Mouse (Mus musculus) adipocyte (in vitro differentiated cells): ENCODE results near the gene Adcy6.
A peak's percentile ranks its signal among the peaks of the same experiment; 100 is the strongest.
"Not testable (repeated sequence)": the region's sequence is repeated elsewhere in the genome, so short reads cannot be mapped to it uniquely, and the experiment has no call there.

Experiments used
- DNase-seq: peaks from one replicate; pipeline ENCODE4 v3.0.0-alpha.2; 2016; ENCODE audit warnings: low spot score

Adcy6 gene

DNA sequence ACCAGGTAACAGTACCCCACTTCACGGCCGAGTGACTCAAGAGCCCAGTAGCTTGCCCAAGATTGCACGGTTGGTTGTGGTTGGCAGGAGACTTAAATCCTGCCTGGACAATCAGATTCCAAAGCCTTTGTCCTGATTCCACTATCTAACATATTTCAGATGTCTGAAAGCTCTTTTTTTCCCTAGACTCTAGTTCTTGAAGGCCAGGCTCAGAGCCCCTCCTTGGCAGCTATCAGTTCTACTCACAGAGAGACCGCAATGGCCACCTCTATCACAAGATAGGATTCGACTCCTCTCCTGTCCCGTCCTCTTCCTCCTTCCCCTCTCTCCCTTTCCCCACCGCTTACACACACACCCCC, 8.1 kb downstream of the Adcy6 start:
- no peak for DNase-seq

DNA sequence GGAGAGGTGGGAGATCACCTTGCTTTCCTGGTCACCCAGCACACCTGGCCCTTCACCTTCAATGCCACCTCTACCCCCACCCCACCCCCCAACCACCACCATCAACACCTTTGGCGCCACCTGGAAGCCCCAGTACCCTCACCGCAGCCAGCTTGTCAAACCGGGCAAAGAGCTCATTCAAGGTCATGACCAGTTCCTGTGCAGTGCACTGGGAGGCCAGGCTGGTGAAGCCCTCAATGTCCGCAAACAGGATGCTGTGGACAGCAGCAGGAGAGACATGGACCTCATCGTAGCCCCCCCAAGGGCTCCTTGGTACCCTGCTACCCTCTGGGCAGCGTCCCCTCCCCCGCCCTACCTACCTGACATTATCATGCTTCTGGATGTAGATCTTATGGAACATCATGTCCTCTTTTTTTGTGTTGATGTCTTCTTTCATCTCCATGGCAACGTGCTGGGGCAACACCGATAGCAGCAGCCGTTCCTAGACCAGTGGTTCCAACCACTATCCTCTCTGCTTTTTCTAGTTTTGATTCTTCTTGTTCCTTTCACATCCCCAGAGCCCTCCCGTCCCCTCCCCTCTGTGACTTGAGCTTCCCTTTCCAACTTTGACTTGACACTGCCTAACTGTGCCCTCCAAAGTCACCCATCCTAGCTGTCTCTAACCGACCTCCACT, 9.7 kb downstream of the Adcy6 start:
- no peak for DNase-seq

DNA sequence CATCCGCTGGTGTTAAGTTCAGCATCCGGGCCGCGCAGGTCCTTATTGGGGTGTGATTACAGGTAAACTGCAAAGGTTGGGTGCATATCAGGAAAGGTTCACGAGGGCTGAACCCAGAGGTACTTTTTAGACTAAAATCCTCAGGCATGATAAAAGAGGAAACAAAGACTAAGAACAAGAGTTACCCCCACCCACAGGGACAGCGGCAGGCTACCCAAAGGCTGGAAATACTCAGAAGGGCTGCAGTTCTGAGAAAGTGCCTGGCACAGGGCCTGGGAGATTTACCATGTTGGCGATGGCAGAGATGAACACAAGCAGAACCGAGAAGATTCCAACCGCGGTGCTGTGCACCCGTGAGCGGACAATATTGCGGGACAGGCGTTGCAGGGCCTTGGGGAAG, 13.3 kb downstream of the Adcy6 start:
- no peak for DNase-seq

DNA sequence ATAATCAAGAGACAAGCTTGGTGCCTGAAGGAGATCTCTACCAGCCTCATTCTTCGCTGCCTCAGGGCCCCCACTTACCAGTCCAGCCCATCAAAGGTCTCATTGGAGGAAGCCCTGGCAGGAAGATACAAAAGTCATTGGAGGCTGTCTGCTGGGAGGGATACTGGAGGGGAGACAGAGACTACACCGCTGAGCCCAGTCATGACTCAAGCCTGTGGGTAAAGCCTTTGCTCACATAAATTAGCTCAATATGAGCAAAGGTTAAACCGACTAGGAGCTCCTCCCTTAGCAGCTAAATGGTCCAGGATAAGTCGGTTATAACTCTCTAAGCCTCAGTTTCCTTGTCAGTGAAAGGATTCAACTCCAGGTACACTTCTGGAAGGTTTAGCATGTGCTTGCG, 14.8 kb downstream of the Adcy6 start:
- peak; percentile 38 for DNase-seq

DNA sequence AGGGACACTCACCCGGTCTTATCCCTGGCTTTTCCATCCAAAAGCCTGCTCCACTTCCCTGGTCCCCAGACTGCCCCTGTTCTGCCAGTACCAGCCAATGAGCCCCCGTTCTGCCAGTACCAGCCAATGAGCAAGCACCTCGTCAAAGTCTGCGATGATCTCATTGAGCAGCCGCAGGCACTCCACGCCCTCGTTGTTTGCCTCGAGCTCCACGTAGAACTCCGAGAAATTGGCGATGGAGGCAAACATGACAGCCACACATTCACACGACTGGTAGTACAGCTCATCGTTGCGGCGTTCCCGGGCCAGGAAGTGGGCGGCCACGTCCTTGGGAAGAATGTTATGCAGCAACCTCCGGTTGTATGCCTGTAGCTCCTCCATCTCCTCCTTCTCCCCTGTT, 15.7 kb downstream of the Adcy6 start:
- no peak for DNase-seq

DNA sequence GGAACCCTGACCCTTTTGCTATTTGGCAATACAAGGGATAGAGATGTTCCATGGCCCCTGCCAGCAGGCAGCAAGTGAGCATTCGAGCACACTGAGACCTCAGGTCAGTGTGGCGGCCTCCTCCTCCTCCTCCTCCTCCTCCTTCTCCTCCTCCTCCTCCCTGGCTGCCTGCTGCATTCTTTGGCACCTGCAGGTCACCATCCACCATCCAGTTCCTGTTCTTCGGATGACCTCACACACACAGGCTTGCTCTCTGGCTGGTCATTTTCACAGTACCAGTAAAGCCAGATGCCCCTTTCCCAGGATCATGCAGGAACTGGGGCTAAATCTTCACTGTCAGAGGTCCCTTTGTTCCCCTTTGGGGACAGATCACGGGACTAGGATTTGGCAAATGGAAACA, 18.5 kb downstream of the Adcy6 start:
- no peak for DNase-seq

DNA sequence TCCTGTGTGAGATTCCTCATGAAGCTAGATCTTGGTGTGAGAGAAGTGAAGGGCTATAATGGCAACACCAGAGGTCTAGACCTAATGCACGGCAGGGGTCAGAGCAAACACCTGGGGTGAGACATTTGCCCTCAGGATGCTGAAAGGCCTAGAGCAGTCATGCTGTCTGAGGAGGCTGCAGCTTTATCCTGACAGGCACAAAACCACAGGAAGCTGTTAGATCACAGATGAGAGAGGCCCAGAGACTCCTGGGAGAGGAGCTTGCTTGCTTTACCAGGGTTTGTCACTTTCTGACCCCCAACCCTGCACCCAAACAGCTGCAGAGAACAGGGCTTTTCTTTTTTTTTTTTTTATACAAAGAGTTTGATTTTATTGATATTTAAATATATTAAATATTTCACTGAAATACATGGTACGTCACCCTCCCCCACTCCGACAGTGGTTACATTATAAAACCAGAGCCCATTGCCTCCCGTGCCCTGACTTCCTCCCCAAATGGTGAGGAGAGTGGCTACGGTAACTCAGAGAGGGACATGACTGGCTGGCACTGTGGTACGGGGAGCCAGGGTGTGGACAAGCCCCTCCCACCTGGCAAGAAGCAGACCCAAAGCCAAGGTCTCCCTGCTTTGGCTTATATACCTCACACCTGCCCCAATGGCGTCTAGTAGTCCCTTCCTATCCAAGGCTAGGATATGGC, 20.1 kb downstream of the Adcy6 start:
- DNase-seq, result no peak

DNA sequence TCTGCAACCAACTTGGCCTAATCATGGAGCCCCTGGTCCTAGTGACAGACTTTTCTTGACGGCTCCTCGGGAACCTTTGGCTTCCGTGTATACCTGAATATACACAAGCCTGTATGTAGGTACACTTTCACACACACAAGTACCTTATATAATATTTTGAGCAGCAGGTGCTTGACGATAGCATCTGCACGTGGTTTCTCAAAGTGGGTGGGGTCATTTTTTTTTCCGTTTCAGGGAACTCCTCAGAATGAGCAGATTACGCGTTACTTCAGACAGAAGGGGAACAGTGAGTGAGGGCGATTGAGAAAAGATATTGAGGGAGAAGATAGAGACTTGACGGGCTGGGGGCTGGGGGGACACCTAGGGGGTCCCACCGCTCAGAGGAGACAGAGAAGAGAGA, 22.1 kb downstream of the Adcy6 start:
- DNase-seq, result no peak

DNA sequence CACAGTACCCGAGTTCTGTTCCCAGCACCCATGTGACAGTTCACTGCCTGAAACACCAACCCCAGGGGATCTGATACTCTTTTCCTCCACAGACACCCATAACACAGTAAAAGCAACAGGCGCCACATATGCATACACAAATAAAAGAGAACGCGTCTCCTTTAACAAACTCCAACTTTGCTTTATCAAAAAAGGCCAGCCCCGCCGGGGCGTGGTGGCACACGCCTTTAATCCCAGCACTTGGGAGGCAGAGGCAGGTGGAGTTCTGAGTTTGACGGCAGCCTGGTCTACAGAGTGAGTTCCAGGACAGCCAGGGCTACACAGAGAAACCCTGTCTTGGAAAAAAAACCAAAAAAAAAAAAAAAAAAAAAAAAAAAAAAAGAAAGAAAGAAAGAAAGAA, 23.7 kb downstream of the Adcy6 start:
- not testable (repeated sequence) for DNase-seq

DNA sequence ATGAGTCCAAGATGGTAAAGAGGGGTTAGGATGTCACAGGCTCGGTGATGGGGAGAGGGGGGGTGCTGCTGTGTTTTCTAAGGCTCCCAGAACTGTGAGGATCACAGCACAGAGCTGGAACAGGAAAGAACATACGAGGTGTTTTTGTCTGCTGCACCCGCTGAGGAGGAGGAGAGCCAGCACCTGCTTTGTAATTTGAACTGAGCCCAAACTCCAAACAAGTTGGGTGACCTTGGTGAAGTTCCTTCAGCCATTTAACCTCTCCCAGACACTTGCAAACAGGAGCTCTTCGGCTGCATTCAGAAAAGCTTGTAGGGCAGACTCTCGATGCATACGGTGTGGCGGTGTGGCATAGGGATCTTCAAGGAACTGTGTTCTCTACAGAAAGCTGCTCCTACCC, 24.5 kb downstream of the Adcy6 start:
- no peak for DNase-seq

DNA sequence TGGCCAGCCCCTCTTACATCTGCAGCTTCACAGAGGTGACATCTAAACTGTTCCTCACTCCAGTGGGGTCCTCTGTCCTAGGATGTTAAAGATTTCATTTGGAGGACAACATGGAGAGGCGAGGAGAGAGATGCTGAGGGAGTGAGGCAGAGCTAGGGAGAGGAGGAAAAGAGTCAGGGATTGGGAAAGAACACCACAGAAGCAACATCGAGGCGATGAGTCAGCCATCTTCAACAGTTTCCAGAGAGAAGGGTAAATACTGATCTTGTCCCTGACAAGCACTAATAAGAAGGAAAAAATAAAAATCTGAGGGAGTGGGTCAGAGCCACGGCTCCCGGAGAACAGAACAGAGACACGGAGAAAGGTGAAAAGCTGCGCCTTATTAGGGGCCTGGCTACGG, 26.9 kb downstream of the Adcy6 start:
- DNase-seq, result peak; percentile 38

DNA sequence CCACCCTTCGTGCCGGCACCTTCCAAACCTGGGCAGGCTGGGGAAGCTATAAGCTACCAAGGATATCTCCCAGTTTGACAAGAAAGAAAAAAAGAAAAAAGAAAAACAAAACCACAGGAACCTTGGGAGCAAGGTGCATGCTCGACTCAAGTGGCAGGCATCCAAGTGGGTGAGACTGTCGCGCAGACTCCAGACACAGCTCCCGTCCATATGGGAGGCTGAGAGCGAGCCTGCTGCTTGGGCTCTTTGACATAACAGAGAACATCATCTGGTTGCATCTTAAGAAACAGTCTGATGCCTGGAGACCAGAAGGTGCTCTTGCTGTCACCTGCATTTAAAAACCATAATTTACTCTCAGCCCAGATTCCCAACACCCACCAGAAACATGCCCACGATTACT, 27.5 kb downstream of the Adcy6 start:
- DNase-seq, result no peak

DNA sequence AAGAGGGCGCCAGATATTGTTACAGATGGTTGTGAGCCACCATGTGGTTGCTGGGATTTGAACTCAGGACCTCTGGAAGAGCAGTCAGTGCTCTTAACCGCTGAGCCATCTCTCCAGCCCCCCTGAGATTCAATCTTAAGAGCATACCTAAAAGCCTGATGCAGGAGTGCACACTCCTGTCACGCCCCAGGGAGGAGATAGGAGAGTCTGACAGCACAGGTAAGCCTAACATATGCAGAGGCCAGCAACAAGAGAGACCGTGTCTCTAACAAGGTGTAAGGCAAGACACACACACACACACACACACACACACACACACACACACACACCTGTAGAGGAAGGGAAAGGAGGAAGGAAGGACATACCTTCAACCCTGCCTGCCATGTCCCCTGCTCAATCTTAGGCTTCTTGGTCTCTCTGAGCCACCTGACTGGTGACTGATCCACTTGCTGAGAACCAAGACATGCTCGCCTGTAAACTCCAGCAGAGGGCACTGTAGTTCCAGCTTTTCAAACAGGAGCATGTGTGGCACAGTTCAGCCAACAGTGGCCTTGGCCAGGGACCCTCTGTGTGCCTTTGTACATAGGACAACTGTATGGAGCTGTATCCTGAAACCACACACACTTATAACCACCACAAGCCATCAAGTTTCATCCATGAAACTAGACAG, 29.9 kb downstream of the Adcy6 start:
- peak; percentile 94 for DNase-seq

DNA sequence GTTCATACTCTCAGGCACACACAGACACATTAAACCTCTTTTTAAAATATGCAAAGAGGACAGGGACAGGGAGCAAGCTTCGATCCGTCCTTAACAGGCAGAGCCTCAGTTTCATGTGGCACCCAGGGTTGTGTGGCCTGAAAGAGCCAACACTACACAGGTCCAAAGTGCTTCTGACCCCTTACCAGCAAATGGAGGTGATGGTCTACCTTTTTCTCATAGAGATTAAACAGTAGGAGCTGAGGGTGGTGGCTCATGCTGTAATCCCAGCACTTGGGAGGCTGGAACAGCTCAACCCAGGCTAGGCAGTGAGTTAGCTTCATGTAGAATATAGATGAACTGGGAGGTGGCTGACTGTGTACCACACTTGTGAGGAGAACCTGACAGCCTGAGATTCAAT, 30.6 kb downstream of the Adcy6 start:
- no peak for DNase-seq

DNA sequence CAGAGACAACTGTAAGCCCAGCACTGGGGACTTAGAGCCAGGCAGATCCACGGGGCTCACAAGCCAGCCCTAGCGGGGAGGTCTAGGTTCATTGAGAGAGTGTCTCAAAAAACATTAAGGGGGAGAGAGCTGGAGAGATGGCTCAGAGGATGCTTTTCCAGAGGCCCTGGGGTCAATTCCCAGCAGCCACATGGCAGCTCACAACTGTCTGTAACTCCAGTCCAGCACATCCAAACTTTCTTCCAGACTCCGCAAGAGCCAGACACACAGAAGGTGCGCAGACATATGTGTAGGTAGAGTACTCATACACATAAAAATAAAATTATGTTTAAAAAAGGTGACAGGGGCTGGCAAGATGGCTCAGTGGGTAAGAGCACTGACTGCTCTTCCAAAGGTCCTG, 36.6 kb downstream of the Adcy6 start:
- no peak for DNase-seq

DNA sequence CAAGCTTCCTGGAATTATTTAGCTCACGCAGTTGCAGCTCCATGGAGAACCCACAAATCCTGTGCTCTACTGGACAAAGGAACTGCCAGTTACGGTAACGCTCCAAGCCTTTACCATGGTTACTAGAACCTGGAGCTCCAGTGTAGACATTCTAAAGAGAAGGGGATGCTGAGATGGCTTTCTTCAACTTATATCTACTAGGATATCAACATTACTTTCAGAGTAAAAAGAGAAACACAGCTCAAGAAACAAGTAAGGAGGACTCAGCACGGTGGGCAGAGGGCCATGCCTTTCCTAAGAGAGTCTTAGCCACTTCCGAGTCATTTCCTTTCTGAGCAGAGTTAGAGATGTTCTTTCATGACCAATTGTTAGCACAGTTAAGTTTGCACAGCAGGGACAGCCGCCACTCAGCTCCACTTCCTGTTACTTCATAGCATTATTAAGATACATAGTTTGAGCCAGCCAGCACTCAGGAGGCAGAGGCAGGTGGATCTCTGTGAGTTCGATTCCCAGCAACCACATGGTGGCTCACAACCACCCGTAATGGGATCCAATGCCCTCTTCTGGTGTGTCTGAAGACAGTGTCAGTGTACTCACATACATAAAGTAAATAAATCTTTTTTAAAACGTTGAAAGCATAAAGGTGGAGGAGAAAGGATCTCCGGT, 38.9 kb downstream of the Adcy6 start, which contains the start of the genes Ccnt1 and 4930415O20Rik:
Ccnt1 (minus strand) TSS at position 51 of the 666 bp plus-strand sequence.
4930415O20Rik (plus strand) TSS at position 132 of the 666 bp plus-strand sequence.
- no peak for DNase-seq

DNA sequence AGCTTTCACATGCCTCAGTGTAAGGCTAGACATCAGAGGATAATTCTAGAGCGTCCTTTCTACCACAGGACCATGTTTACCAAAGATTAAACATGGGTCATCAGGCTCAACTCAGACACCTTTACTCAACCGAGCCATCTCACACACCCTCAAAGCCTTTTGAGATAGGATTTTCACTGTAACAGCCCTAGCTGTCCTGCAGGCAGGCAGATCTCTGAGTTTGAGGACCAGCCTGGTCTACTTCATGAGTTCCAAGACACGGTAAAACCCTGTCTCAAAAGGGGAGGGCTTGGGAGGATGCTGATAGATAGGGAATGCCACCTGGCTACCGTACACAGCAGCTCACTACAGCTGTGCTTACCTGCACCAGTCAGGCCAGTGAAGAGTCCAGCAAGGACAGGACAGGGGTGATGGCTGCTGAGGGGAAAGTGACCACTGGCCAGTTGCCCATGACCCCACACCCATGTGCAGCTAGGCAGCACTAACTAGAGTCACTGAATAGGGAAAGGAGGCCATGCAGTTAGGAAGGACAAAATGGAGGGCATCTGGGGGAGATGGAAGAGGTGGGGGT, 40.0 kb downstream of the Adcy6 start:
- no peak for DNase-seq

DNA sequence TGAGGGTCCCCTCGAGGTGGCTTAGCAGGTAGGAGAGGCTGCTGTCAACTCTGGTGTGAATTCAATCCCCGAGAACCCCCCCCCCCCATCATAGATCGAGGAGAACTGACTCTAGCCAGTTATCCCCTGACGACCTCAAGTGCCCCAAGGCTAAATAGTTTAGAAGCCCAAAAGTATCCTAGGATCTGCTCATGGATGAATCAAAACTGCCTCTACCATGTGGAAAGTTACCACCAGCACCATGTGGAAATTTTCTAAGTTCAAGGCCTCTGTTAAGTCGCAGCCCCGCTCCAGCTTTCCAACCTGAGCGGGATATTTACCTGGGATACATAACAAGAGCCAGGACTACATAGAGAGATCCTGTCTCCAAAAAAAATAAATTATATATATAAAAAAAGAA, 40.7 kb downstream of the Adcy6 start:
- no peak for DNase-seq

DNA sequence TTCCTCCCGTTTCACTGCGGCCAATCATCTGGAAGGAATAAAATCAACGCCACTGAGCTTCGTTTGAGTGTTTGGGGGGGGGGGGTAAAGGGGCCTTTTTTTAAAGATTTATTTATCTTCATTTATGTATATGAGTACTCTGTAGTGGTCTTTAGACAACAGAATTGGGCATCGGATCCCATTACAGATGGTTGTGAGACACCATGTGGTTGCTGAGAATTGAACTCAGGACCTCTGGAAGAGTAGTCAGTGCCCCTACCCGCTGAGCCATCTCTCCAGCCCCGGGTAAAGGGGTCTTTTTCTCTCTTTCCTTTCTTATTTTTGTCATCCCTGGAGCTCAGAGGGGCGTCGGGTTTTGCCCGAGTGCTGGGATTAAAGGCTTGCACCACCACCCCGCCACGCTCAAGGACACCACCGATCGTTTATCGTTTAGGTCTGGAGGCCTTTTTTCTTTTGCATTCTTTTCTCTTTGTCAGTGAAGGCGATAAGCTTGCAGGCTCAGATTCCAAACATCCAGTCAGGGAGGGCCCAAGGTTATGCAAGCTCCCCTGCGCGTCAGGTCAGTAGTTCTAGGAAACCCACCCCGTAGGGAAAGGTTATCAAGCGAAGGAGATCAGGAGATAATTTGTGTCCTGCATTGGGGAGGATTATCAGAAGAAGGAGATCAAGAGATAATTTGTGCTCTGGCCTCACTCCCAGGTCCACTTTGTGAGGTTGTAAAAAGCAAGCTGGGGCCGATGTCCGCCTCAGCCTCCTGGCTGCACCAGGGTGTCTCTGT, 41.4 kb downstream of the Adcy6 start:
- DNase-seq, result peak; percentile 43

DNA sequence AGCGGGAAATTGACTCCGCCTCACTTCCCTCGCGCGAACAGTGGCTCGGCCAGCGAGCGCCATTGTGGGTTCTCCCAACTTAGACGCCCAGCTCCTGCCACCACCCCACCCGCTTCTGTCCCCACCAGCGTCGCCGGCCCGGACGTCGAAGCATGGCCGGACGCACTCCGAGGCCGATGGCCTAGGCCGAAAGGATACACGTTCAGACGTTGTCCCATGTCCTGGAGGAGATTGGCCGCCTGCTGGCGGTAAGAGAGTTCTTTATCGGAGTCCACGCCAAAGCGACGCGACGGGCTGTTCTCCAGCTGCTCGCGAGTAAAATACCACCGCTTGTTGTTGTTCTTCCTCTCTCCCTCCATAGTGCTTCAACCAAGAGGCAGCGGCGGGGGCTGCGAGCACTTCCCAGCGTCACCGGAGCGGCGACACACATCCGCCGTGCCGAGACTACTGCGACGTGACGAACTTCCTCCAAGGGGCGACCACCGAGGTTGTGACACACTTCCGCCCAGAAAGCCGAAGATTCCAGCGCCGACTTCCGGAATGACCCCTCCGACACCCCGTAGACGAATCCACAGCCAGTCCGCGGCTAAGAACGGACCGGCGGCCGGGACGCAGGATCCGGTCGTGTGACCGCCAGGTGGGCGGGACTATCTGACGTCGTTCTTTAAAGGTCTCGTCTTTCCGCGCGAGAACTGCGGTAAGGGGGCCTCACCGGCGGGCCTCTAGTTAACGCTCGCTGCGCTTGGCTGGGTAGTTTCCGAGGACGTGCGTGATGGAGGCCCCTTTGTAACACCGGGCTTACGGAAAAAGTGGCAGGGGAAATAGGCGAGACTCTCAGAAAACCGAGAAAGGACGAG, 42.4 kb downstream of the Adcy6 start:
- peak; percentile 100 for DNase-seq

DNA sequence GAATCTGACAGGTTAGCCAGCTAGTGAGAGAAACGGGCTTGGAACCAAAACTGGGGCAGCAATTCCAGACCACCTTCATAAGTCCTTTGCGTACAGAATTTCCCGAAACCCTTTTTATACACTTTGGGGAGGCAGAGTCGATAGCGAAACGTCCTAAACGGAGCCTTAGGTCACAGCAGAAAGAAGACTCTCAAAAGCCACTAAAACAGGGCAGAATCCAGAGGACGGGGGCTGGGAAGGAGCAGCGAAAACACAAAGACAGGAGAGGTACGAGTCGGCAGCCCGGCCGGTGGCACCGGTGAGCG, 43.0 kb downstream of the Adcy6 start:
- peak; percentile 28 for DNase-seq
